Mouse (Mus musculus) cortical plate, adult 2 months (tissue): Measurements from ENCODE around the gene Rnf214. TPM values are rescaled to one million over a fixed set of nuclear protein-coding genes. Genes with fewer than 3 reads are reported as not detected.

Source experiments
- H3K27ac ChIP-seq: fragments of 200-500 bp; 2 replicates; pipeline ENCODE4 v1.5.1; 2012; ENCODE audit warnings: low read length, control low read depth, inconsistent platforms; ENCODE audit not compliant: insufficient read depth
- H3K4me1 ChIP-seq: fragments of 200-500 bp; 2 replicates; pipeline ENCODE4 v1.6.1; 2011; ENCODE audit warnings: low read length; ENCODE audit not compliant: control insufficient read depth, insufficient read depth
- H3K4me3 ChIP-seq: fragments of 200-500 bp; 2 replicates; pipeline ENCODE4 v1.5.1; 2011; ENCODE audit warnings: mild to moderate bottlenecking, low read length, control low read depth; ENCODE audit not compliant: insufficient read depth
- CTCF ChIP-seq: fragments of 200-500 bp; IDR thresholded peaks from 2 replicates; pipeline ENCODE4 v1.5.1; 2011; ENCODE audit warnings: mild to moderate bottlenecking, control low read depth, low read length; ENCODE audit not compliant: insufficient read depth; ENCODE audit errors: extremely low read depth
- POLR2A ChIP-seq: fragments of 200-500 bp; IDR thresholded peaks from 2 replicates; pipeline ENCODE4 v1.6.1; 2011; ENCODE audit warnings: mild to moderate bottlenecking, low read length, control low read depth; ENCODE audit not compliant: insufficient read depth; ENCODE audit errors: extremely low read depth
- polyA plus RNA-seq: library from polyadenylated mRNA; depleted of rRNA; stranded (reverse); fragments of >200 nt; gene quantifications from 2 replicates; pipeline ENCODE4 v1.2.3, GENCODE M21; 2012

Rnf214 gene
- polyA plus RNA-seq, 1 experiment: 44.3 TPM

- H3K4me1 ChIP-seq: no peaks in the 10 kb centered on the region
- H3K27ac ChIP-seq: no peak overlapping the region
- TF ChIP-seq POLR2A: no peak
- no peak for TF ChIP-seq CTCF
- H3K4me3 ChIP-seq: no peak overlapping the region
Observed at GRCm38 (mm10) chr9:45945721-45946120, 39.0 kb upstream of the Rnf214 start.

DNA sequence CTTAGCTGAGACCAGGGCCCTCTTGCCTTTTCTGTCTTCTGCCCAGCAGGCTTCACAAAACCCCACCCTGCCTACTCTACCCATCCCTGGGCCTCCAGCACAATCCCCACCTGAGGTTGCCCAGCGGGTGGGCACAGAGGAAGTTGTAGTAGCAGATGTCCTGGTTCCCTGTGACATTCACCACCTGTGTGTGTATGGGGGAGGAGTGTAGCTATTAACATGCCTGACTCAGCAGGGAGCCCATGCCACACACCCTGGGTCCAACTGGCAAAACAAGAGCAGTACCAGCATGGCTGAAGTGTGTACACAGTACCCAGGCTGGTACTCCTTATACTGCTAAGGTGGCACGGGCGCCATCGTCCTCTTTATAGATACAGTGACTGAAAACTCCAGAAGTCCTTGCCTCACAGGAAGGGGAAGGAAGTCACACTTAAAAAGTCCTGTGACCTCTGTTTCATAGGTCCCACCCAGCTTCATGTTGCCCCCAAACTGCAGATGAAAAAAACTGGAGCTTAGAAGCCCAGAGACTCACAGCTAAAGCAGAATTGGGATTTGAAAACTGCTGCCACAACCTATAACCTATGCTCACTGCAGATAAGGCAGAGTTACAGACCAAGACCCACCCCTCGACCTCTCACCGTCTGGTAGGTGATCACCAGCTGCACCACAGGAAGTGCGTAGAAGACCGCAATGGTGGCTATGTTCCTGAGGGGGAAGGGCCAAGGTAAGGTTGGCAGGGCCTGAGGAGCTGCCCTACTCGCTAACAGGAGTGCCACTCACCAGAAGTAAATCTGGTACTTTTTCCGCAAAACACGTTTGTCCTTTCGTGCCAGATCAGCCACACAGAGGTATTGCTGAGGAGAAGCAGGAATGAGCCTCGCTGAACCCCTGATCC lies 38.0 kb upstream of the Rnf214 start:
- Histone ChIP-seq H3K4me3 (no peak overlapping the region), H3K27ac (no peak overlapping the region), H3K4me1 (no peaks in the 10 kb centered on the region)
- TF ChIP-seq CTCF (no peak), POLR2A (no peak)

GRCm38 (mm10) chr9:45943628-45944505 lies 37.2 kb upstream of the Rnf214 start:
- Histone ChIP-seq H3K4me3 (no peak overlapping the region), H3K4me1 (no peaks in the 10 kb centered on the region), H3K27ac (no peak overlapping the region)
- TF ChIP-seq POLR2A (no peak), CTCF (no peak)

DNA sequence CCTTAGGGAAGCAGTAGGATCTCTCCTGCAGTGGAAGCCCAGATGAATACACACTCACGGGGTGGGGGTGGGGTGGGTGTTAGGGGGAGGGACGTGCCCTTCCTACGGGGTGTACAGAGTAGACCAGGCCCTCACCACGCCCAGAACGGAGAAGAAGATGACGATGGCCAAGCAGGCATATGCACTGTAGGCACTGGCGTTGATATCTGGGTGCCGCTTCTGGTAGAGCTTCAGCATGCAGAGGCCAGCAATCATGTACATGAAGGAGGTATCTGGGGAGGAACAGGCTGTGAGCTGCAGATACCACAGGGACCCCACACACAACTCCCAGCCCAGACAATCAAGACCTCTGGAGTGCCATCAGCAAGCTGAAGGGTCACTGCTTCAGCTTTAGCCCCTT lies 36.2 kb upstream of the Rnf214 start:
- TF ChIP-seq CTCF: no peak
- Histone ChIP-seq H3K4me1 (no peaks in the 10 kb centered on the region), H3K27ac (no peak overlapping the region), H3K4me3 (no peak overlapping the region)

DNA sequence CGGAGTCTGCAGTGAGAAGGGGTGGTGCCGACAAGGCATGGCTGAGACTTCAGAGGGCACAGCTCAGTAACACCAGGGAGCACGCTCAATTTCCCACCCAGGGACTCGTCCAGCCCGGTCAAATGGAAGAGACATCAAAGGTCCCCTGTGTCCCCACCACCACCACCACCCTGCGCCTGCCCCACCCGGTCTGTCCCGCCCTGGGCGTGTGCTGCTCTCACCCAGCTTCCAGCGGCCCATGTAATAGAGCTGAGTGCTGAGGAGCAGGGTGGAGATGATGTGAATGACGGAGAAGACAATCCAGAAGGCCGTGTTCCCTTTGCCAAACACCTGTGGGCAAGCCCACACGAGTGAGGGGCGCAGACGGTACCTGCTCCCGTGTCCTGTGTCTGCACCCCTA lies 35.8 kb upstream of the Rnf214 start:
- Histone ChIP-seq H3K27ac (no peak overlapping the region), H3K4me1 (no peaks in the 10 kb centered on the region), H3K4me3 (no peak overlapping the region)
- TF ChIP-seq CTCF: no peak
- TF ChIP-seq POLR2A: no peak

DNA sequence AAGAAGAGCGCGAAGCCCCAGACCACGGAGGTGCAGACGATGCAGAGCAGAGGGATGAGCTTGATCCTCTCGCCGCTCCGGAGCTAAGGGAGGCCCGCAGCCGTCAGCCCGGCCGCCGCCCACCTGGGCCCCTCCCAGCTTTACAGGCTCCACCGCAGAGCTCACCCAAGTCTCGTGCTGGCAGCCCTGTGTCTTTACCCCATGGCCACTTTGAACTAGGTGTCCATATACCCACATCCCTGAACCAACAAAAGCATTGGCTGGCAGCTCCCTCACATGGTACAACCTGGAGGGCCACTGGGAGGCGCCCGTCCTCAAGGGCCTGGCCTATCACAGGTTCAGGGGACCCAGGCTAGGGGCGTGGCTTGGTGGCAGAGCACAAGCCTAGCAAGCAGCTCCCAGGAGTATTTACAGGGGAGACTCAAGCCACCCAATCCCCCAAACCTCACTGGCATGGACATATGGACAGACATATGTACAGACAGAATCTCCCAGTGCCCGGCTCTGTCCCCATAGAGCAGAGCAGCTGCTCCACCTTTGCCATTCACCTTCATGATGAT lies 34.7 kb upstream of the Rnf214 start:
- Histone ChIP-seq H3K4me1 (no peaks in the 10 kb centered on the region), H3K27ac (no peak overlapping the region), H3K4me3 (no peak overlapping the region)
- no peak for TF ChIP-seq POLR2A
- no peak for TF ChIP-seq CTCF

DNA sequence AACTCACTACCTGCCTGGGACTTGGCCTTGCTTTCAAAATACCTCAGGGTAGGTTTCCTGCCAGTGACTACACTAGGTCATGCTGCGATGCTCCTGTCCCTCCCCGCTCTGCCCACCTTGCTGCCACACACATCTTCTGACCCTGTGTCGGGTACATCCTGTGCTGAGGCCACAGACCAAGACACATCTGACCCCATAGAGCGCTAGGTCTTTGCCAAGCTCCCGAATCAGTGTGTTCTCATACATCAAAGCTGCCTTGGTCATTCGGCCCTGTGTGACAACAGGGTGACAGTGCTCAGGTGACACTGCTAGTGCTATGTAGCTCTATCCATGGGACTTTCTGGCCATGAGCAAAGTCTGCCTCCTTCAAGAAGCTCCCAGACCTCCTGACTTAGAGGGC lies 33.1 kb upstream of the Rnf214 start:
- TF ChIP-seq CTCF (no peak), POLR2A (no peak)
- no peaks in the 10 kb centered on the region; the same call in 1 of the 2 replicates for H3K4me1 ChIP-seq
- H3K4me3 ChIP-seq: no peak overlapping the region
- H3K27ac ChIP-seq: no peak overlapping the region

GRCm38 (mm10) chr9:45938952-45939637 lies 32.4 kb upstream of the Rnf214 start:
- TF ChIP-seq POLR2A (no peak), CTCF (no peak)
- H3K4me1 ChIP-seq: no peaks in the 10 kb centered on the region; the same call in 1 of the 2 replicates
- H3K4me3 ChIP-seq: no peak overlapping the region
- no peak overlapping the region for H3K27ac ChIP-seq

DNA sequence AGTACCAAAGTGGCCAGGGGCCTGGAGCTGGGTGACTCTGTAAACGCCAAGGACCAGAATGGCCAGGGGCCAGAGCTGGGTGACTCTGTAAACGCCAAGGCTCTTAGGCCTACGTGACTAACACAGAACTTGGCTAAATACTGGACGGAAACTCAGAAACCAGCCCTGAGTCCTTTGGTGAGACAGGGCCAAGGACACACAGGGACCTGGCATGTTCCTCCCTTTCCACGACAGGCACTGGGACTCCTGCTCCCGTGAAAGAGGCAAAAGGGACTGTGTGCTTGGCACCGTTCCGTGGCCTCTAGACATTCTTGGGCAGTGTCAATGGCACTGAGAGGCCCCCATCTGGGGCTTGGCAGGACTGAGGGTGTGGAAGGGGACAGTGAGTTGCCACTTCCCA lies 31.4 kb upstream of the Rnf214 start:
- Histone ChIP-seq H3K4me3 (no peak overlapping the region), H3K27ac (no peak overlapping the region), H3K4me1 (no peaks in the 10 kb centered on the region; the same call in 1 of the 2 replicates)
- TF ChIP-seq POLR2A (no peak), CTCF (no peak)
